Mouse (Mus musculus): ENCODE results near the gene Ccl5. TPM values are rescaled to one million over a fixed set of nuclear protein-coding genes. Genes with fewer than 3 reads are reported as not detected.
"Not testable (repeated sequence)": the region's sequence is repeated elsewhere in the genome, so short reads cannot be mapped to it uniquely, and the experiment has no call there.

Gene Ccl5
- total and polyA plus RNA-seq, 2 experiments from 2014 or later, result 1.1 TPM; not detected in 1

GRCm38 (mm10) chr11:83557074-83557473 lies 26.8 kb upstream of the Ccl5 start:
- TF ChIP-seq CTCF (IDR thresholded peaks at IDR 0.05; ENCODE audit: low read depth), result no peak
- no peaks in the 10 kb centered on the region for H3K4me1 ChIP-seq (ENCODE audit: insufficient read depth)
- H3K4me2 ChIP-seq (ENCODE audit: low read depth), result no peak overlapping the region
- H3K4me3 ChIP-seq (ENCODE audit: low read depth, low read length), result no peak overlapping the region
- no peak for DNase-seq
- 35% methylated on average over 10 of the region's 10 CpGs for WGBS
- H3K36me3 ChIP-seq (ENCODE audit: insufficient read depth), result no peaks in the 10 kb centered on the region
- no peaks in the 10 kb centered on the region for H3K27me3 ChIP-seq (ENCODE audit: insufficient read depth, low read length)
- no peak overlapping the region for H3K27ac ChIP-seq (ENCODE audit: low read depth, low read length)
- ATAC-seq, result no peak
- H3K9me3 ChIP-seq (ENCODE audit: low read length), result no peaks in the 10 kb centered on the region
- H3K9ac ChIP-seq, result no peak overlapping the region

DNA sequence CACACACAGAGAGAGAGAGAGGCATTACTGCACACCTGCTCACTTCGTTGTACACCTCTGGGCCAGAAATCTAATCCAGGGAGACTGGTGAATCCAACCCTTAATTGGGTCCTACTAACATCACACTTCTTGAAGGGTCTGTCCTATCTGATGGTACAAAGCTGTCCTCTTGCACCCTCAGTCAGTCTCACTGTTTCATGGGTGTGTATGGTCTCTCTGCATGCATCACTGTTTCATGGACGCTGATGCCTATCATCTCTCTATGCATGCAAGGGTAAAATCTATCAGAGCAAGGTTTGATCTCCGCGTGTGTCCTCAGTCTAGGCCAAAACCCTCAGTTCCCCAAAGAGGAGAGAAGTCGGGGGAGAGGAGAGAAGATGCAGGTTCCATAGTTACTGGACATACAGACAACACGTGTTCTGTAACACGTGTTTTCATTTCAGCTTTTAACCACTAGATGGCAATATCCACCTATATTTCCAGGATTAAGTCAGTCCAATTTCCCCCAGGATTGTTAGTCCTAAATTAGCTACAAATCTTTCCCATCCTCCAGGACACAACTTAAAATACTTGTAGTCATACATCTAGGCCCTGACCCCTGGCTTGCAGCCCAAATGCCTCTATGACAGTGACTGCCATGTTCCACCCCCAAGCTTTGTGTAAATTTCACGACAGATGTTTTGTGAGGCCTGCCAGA lies 25.9 kb upstream of the Ccl5 start:
- H3K36me3 ChIP-seq (ENCODE audit: insufficient read depth), result no peaks in the 10 kb centered on the region
- no peaks in the 10 kb centered on the region for H3K4me1 ChIP-seq (ENCODE audit: insufficient read depth)
- ATAC-seq (peak; percentile 66), DNase-seq (peak; percentile 84)
- WGBS, result 21% methylated on average over 8 of the region's 8 CpGs
- no peak overlapping the region for H3K4me3 ChIP-seq (ENCODE audit: low read depth, low read length)
- no peak overlapping the region for H3K9ac ChIP-seq
- H3K4me2 ChIP-seq (ENCODE audit: low read depth), result no peak overlapping the region
- TF ChIP-seq CTCF (IDR thresholded peaks at IDR 0.05; ENCODE audit: low read depth), result peak; percentile 89
- H3K27me3 ChIP-seq (ENCODE audit: insufficient read depth, low read length), result no peaks in the 10 kb centered on the region
- H3K27ac ChIP-seq (ENCODE audit: low read depth, low read length), result no peak overlapping the region
- H3K9me3 ChIP-seq (ENCODE audit: low read length), result no peaks in the 10 kb centered on the region

GRCm38 (mm10) chr11:83551668-83552067 lies 21.4 kb upstream of the Ccl5 start:
- WGBS, result 84% methylated on average over 5 of the region's 5 CpGs
- TF ChIP-seq CTCF (IDR thresholded peaks at IDR 0.05; ENCODE audit: low read depth), result no peak
- H3K4me1 ChIP-seq (ENCODE audit: insufficient read depth), result no peaks in the 10 kb centered on the region
- H3K4me3 ChIP-seq (ENCODE audit: low read depth, low read length), result no peak overlapping the region
- H3K36me3 ChIP-seq (ENCODE audit: insufficient read depth), result no peaks in the 10 kb centered on the region
- no peak for ATAC-seq
- no peak overlapping the region for H3K9ac ChIP-seq
- no peak overlapping the region for H3K27ac ChIP-seq (ENCODE audit: low read depth, low read length)
- no peaks in the 10 kb centered on the region for H3K9me3 ChIP-seq (ENCODE audit: low read length)
- DNase-seq, result no peak
- H3K4me2 ChIP-seq (ENCODE audit: low read depth), result no peak overlapping the region
- H3K27me3 ChIP-seq (ENCODE audit: insufficient read depth, low read length), result no peaks in the 10 kb centered on the region

GRCm38 (mm10) chr11:83551037-83551436 lies 20.7 kb upstream of the Ccl5 start:
- H3K27me3 ChIP-seq (ENCODE audit: insufficient read depth, low read length); H3K4me3 ChIP-seq (ENCODE audit: low read depth, low read length); H3K9ac ChIP-seq; H3K27ac ChIP-seq (ENCODE audit: low read depth, low read length); DNase-seq; H3K4me1 ChIP-seq (ENCODE audit: insufficient read depth); H3K9me3 ChIP-seq (ENCODE audit: low read length); ATAC-seq; H3K36me3 ChIP-seq (ENCODE audit: insufficient read depth); H3K4me2 ChIP-seq (ENCODE audit: low read depth): not testable (repeated sequence)
- 90% methylated on average over 6 of the region's 7 CpGs for WGBS

DNA sequence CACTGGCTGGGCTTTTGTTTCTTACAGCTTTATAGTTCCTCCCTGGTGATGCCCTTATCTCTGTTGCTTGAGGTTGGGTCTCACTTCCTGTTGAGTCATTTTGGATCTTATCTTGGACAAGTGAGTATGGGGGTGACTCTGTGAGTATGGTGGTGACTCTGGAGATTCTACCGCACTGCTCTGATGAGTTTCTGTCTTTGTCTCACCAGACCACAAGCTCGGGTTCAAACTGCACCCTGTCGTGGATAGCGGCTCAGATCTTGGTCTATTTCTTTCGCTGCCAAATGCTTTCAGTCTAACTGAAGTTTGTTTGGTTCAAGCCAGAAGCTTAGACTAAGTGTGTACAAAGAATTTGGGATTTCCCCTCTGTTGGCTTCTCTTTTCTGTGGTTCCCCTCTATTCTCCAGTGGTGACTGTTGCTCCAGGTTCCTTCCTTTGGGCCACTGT lies 19.9 kb upstream of the Ccl5 start:
- H3K4me2 ChIP-seq (ENCODE audit: low read depth), result no peak overlapping the region
- no peak overlapping the region for H3K9ac ChIP-seq
- H3K9me3 ChIP-seq (ENCODE audit: low read length), result no peaks in the 10 kb centered on the region
- DNase-seq, result no peak
- no peak for ATAC-seq
- no peak for TF ChIP-seq CTCF (IDR thresholded peaks at IDR 0.05; ENCODE audit: low read depth)
- H3K4me3 ChIP-seq (ENCODE audit: low read depth, low read length), result no peak overlapping the region
- 87% methylated on average over 5 of the region's 5 CpGs for WGBS
- no peaks in the 10 kb centered on the region for H3K4me1 ChIP-seq (ENCODE audit: insufficient read depth)
- H3K27ac ChIP-seq (ENCODE audit: low read depth, low read length), result no peak overlapping the region
- no peaks in the 10 kb centered on the region for H3K27me3 ChIP-seq (ENCODE audit: insufficient read depth, low read length)
- no peaks in the 10 kb centered on the region for H3K36me3 ChIP-seq (ENCODE audit: insufficient read depth)

GRCm38 (mm10) chr11:83544214-83544613 lies 13.9 kb upstream of the Ccl5 start:
- WGBS, result 81% methylated on average over 3 of the region's 3 CpGs
- no peaks in the 10 kb centered on the region for H3K9me3 ChIP-seq (ENCODE audit: low read length)
- no peaks in the 10 kb centered on the region for H3K36me3 ChIP-seq (ENCODE audit: insufficient read depth)
- ATAC-seq (no peak), DNase-seq (no peak)
- H3K27me3 ChIP-seq (ENCODE audit: insufficient read depth, low read length), result no peaks in the 10 kb centered on the region
- no peaks in the 10 kb centered on the region for H3K4me1 ChIP-seq (ENCODE audit: insufficient read depth)
- H3K4me3 ChIP-seq (ENCODE audit: low read depth, low read length), result no peak overlapping the region
- H3K27ac ChIP-seq (ENCODE audit: low read depth, low read length), result no peak overlapping the region
- H3K9ac ChIP-seq, result no peak overlapping the region
- no peak for TF ChIP-seq CTCF (IDR thresholded peaks at IDR 0.05; ENCODE audit: low read depth)
- H3K4me2 ChIP-seq (ENCODE audit: low read depth), result no peak overlapping the region

DNA sequence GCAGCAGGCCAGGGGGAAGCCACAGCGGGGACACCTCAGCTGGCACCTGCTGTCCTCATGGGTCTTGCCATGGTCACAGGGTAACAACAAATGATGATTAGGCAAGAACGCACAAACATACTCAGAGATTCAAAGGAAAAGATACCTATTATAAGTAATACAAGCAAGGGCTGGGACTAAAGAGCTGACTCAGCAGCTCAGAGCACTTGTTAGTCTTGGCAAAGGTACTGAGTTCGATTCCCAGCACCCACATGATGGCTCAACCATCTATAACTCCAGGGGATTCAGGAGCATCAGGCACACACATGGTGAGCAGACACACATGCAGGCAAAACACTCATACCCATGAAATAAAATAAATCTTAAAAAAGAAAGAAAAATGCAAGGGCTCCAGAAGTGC lies 11.1 kb upstream of the Ccl5 start:
- DNase-seq, result no peak
- 87% methylated on average over 3 of the region's 3 CpGs for WGBS

More for the DNA sequence above, 11.1 kb upstream of the Ccl5 start:
- H3K4me2 ChIP-seq (ENCODE audit: low read depth), result no peak overlapping the region
- no peak for TF ChIP-seq CTCF (IDR thresholded peaks at IDR 0.05; ENCODE audit: low read depth)
- H3K36me3 ChIP-seq (ENCODE audit: insufficient read depth), result no peaks in the 10 kb centered on the region
- no peaks in the 10 kb centered on the region for H3K4me1 ChIP-seq (ENCODE audit: insufficient read depth)
- H3K27ac ChIP-seq (ENCODE audit: low read depth, low read length), result no peak overlapping the region
- H3K9me3 ChIP-seq (ENCODE audit: low read length), result no peaks in the 10 kb centered on the region
- no peaks in the 10 kb centered on the region for H3K27me3 ChIP-seq (ENCODE audit: insufficient read depth, low read length)
- no peak overlapping the region for H3K4me3 ChIP-seq (ENCODE audit: low read depth, low read length)
- no peak for ATAC-seq
- no peak overlapping the region for H3K9ac ChIP-seq
